Mouse (Mus musculus) hindbrain, embryonic 11.5 days (tissue): ENCODE results near the gene Ccdc113. TPM values are rescaled to one million over a fixed set of nuclear protein-coding genes. Genes with fewer than 3 reads are reported as not detected.
A peak's percentile ranks its signal among the peaks of the same experiment; 100 is the strongest.

ENCODE experiments used
- ATAC-seq: fragments of 200-750 bp; cut with Nextera tagmentation; 2 replicates; pipeline ENCODE4 v1.8.0; 2017; ENCODE audit warnings: mild to moderate bottlenecking, moderate TSS enrichment, moderate library complexity; ENCODE audit not compliant: low FRiP score
- DNase-seq: peaks from one replicate; pipeline ENCODE4 v3.0.0-alpha.2; 2015; ENCODE audit warnings: low spot score
- H3K27ac ChIP-seq: fragments of 300-500 bp; sonication (generic); 2 replicates; pipeline ENCODE4 v1.5.1; 2014; ENCODE audit warnings: mild to moderate bottlenecking, low read depth, low read length
- H3K27me3 ChIP-seq: fragments of 300-500 bp; sonication (generic); 2 replicates; pipeline ENCODE4 v1.6.1; 2014; ENCODE audit warnings: mild to moderate bottlenecking, low read length, moderate library complexity, mixed read lengths; ENCODE audit not compliant: control insufficient read depth, insufficient read depth
- H3K36me3 ChIP-seq: fragments of 300-500 bp; sonication (generic); 2 replicates; pipeline ENCODE4 v1.6.1; 2014; ENCODE audit warnings: mild to moderate bottlenecking, low read length, moderate library complexity, mixed read lengths; ENCODE audit not compliant: control insufficient read depth, insufficient read depth
- H3K4me1 ChIP-seq: fragments of 300-500 bp; sonication (generic); replicated peaks from 2 replicates; pipeline ENCODE4 v1.6.1; 2014; ENCODE audit warnings: low read length, mixed read lengths; ENCODE audit not compliant: control insufficient read depth, insufficient read depth
- H3K4me2 ChIP-seq: fragments of 300-500 bp; sonication (generic); replicated peaks from 2 replicates; pipeline ENCODE4 v1.6.1; 2014; ENCODE audit warnings: mild to moderate bottlenecking, low read depth, low read length
- H3K4me3 ChIP-seq: fragments of 300-500 bp; sonication (generic); 2 replicates; pipeline ENCODE4 v1.5.1; 2014; ENCODE audit warnings: low read depth, low read length
- H3K9ac ChIP-seq: fragments of 300-500 bp; sonication (generic); 2 replicates; pipeline ENCODE4 v1.6.1; 2014; ENCODE audit warnings: low read depth, low read length
- H3K9me3 ChIP-seq: fragments of 300-500 bp; sonication (generic); 2 replicates; pipeline ENCODE4 v1.6.1; 2016; ENCODE audit warnings: low read length; ENCODE audit not compliant: control insufficient read depth
- WGBS: fragments of 180-500 bp; shearing (Covaris S2); extraction: QIAGEN DNeasy Blood & Tissue Kit; methylation state at CpG from one replicate; pipeline ENCODE4 v1.1.7; 2014; 5-methylcytosine and 5-hydroxymethylcytosine counted together
- polyA plus RNA-seq: library from polyadenylated mRNA; unstranded; fragments of >200 nt; fragmentation: Nextera tagmentation; extraction: Ambion mirVana; gene quantifications from 2 replicates; pipeline ENCODE4 v1.2.1, GENCODE M21; 2014

The Ccdc113 gene
- polyA plus RNA-seq, 1 experiment from 2014 or later = 2.5 TPM

- no peaks in the 10 kb centered on the region for H3K36me3 ChIP-seq
- no peak for DNase-seq
- no peak overlapping the region for H3K4me3 ChIP-seq
- 80% methylated on average over 4 of the region's 4 CpGs for WGBS
- H3K4me2 ChIP-seq = no peak overlapping the region
- no peak for ATAC-seq
- H3K27ac ChIP-seq = no peak overlapping the region
- H3K4me1 ChIP-seq = no peaks in the 10 kb centered on the region
- H3K9ac ChIP-seq = no peak overlapping the region
- no peaks in the 10 kb centered on the region for H3K27me3 ChIP-seq
- no peaks in the 10 kb centered on the region for H3K9me3 ChIP-seq
Measured at GRCm38 (mm10) chr8:95499266-95500064, 34.4 kb upstream of the Ccdc113 start.

- Histone ChIP-seq H3K27ac (no peak overlapping the region), H3K36me3 (no peaks in the 10 kb centered on the region), H3K9ac (no peak overlapping the region), H3K9me3 (no peaks in the 10 kb centered on the region), H3K4me1 (no peaks in the 10 kb centered on the region), H3K27me3 (no peaks in the 10 kb centered on the region), H3K4me3 (no peak overlapping the region), H3K4me2 (no peak overlapping the region)
- 94% methylated on average over 5 of the region's 5 CpGs for WGBS
- ATAC-seq (no peak), DNase-seq (no peak)
Measured at GRCm38 (mm10) chr8:95500436-95500835, 33.4 kb upstream of the Ccdc113 start.

GRCm38 (mm10) chr8:95502431-95502830 is 31.5 kb upstream of the Ccdc113 start:
- Histone ChIP-seq H3K4me3 (no peak overlapping the region), H3K4me2 (no peak overlapping the region), H3K27me3 (no peaks in the 10 kb centered on the region), H3K27ac (no peak overlapping the region), H3K9ac (no peak overlapping the region), H3K9me3 (no peaks in the 10 kb centered on the region), H3K36me3 (no peaks in the 10 kb centered on the region), H3K4me1 (no peaks in the 10 kb centered on the region)
- DNase-seq (no peak), ATAC-seq (no peak)
- WGBS = 85% methylated on average over 7 of the region's 7 CpGs

- H3K27ac ChIP-seq = no peak overlapping the region
- H3K36me3 ChIP-seq = no peaks in the 10 kb centered on the region
- no peak overlapping the region for H3K9ac ChIP-seq
- DNase-seq = no peak
- no peaks in the 10 kb centered on the region for H3K27me3 ChIP-seq
- H3K4me3 ChIP-seq = no peak overlapping the region
- no peaks in the 10 kb centered on the region for H3K4me1 ChIP-seq
- H3K9me3 ChIP-seq = no peaks in the 10 kb centered on the region
- 58% methylated on average over 5 of the region's 5 CpGs for WGBS
- H3K4me2 ChIP-seq = no peak overlapping the region
- ATAC-seq = no peak
Measured at GRCm38 (mm10) chr8:95504835-95505234, 29.1 kb upstream of the Ccdc113 start.

GRCm38 (mm10) chr8:95505606-95506005 is 28.3 kb upstream of the Ccdc113 start:
- DNase-seq = no peak
- 87% methylated on average over 3 of the region's 3 CpGs for WGBS
- Histone ChIP-seq H3K4me2 (no peak overlapping the region), H3K9ac (no peak overlapping the region), H3K4me1 (no peaks in the 10 kb centered on the region), H3K27me3 (no peaks in the 10 kb centered on the region), H3K27ac (no peak overlapping the region), H3K36me3 (no peaks in the 10 kb centered on the region), H3K4me3 (no peak overlapping the region), H3K9me3 (no peaks in the 10 kb centered on the region)
- ATAC-seq = no peak

GRCm38 (mm10) chr8:95506245-95506644 is 27.6 kb upstream of the Ccdc113 start:
- Histone ChIP-seq H3K4me1 (no peaks in the 10 kb centered on the region), H3K4me3 (no peak overlapping the region), H3K27ac (no peak overlapping the region), H3K27me3 (no peaks in the 10 kb centered on the region), H3K9me3 (no peaks in the 10 kb centered on the region), H3K36me3 (no peaks in the 10 kb centered on the region), H3K4me2 (no peak overlapping the region), H3K9ac (no peak overlapping the region)
- ATAC-seq = no peak
- 75% methylated on average over 5 of the region's 5 CpGs for WGBS
- no peak for DNase-seq

GRCm38 (mm10) chr8:95512257-95512656 is 21.6 kb upstream of the Ccdc113 start:
- Histone ChIP-seq H3K4me3 (no peak overlapping the region), H3K27ac (no peak overlapping the region), H3K9ac (no peak overlapping the region), H3K27me3 (no peaks in the 10 kb centered on the region), H3K4me1 (no peaks in the 10 kb centered on the region), H3K9me3 (no peaks in the 10 kb centered on the region), H3K36me3 (no peaks in the 10 kb centered on the region), H3K4me2 (no peak overlapping the region)
- DNase-seq = peak; percentile 20
- WGBS = 46% methylated on average over 4 of the region's 4 CpGs
- ATAC-seq = 0 out of 2 replicates have a peak, but pooled peaks have one; percentile 63

GRCm38 (mm10) chr8:95513219-95513618 is 20.7 kb upstream of the Ccdc113 start:
- H3K4me1 ChIP-seq = no peaks in the 10 kb centered on the region
- H3K36me3 ChIP-seq = no peaks in the 10 kb centered on the region
- H3K9ac ChIP-seq = no peak overlapping the region
- DNase-seq (no peak), ATAC-seq (no peak)
- no peaks in the 10 kb centered on the region for H3K9me3 ChIP-seq
- no peaks in the 10 kb centered on the region for H3K27me3 ChIP-seq
- 81% methylated on average over 4 of the region's 4 CpGs for WGBS
- H3K4me3 ChIP-seq = no peak overlapping the region
- H3K27ac ChIP-seq = no peak overlapping the region
- H3K4me2 ChIP-seq = no peak overlapping the region

- no peak for ATAC-seq
- Histone ChIP-seq H3K27ac (no peak overlapping the region), H3K9me3 (no peaks in the 10 kb centered on the region), H3K4me1 (no peaks in the 10 kb centered on the region), H3K4me2 (no peak overlapping the region), H3K4me3 (no peak overlapping the region), H3K9ac (no peak overlapping the region), H3K36me3 (no peaks in the 10 kb centered on the region), H3K27me3 (no peaks in the 10 kb centered on the region)
- no peak for DNase-seq
- 91% methylated on average over 6 of the region's 6 CpGs for WGBS
Measured at GRCm38 (mm10) chr8:95516928-95517327, 17.0 kb upstream of the Ccdc113 start.
